Mouse (Mus musculus) heart, embryonic 16.5 days (tissue): ENCODE measurements around the gene She. TPM values are rescaled to one million over a fixed set of nuclear protein-coding genes. Genes with fewer than 3 reads are reported as not detected.

Source experiments
- ATAC-seq: fragments of 200-750 bp; cut with Nextera tagmentation; replicated peaks from 2 replicates; pipeline ENCODE4 v1.8.0; 2017; ENCODE audit warnings: moderate number of reproducible peaks; ENCODE audit not compliant: insufficient read depth, low FRiP score; ENCODE audit errors: extremely low read depth
- H3K27ac ChIP-seq: fragments of 300-500 bp; sonication (generic); 2 replicates; pipeline ENCODE4 v1.5.1; 2014; ENCODE audit warnings: mild to moderate bottlenecking, low read length, control low read depth, moderate library complexity
- H3K27me3 ChIP-seq: fragments of 300-500 bp; sonication (generic); 2 replicates; pipeline ENCODE4 v1.6.1; 2014; ENCODE audit warnings: low read length, mixed read lengths; ENCODE audit not compliant: control insufficient read depth, insufficient read depth
- H3K36me3 ChIP-seq: fragments of 300-500 bp; sonication (generic); 2 replicates; pipeline ENCODE4 v1.6.1; 2014; ENCODE audit not compliant: control insufficient read depth, insufficient read depth
- H3K4me1 ChIP-seq: fragments of 300-500 bp; sonication (generic); 2 replicates; pipeline ENCODE4 v1.6.1; 2014; ENCODE audit warnings: low read length, mixed read lengths; ENCODE audit not compliant: control insufficient read depth, insufficient read depth
- H3K4me2 ChIP-seq: fragments of 300-500 bp; sonication (generic); 2 replicates; pipeline ENCODE4 v1.6.1; 2014; ENCODE audit warnings: low read depth, mild to moderate bottlenecking, control low read depth, low read length
- H3K4me3 ChIP-seq: fragments of 300-500 bp; sonication (generic); 2 replicates; pipeline ENCODE4 v1.5.1; 2014; ENCODE audit warnings: mild to moderate bottlenecking, control low read depth, low read length
- H3K9ac ChIP-seq: fragments of 300-500 bp; sonication (generic); 2 replicates; pipeline ENCODE4 v1.6.1; 2014; ENCODE audit warnings: low read length, control low read depth
- H3K9me3 ChIP-seq: fragments of 300-500 bp; sonication (generic); replicated peaks from 2 replicates; pipeline ENCODE4 v1.6.1; 2016; ENCODE audit warnings: low read length; ENCODE audit not compliant: control insufficient read depth
- WGBS: fragments of 180-500 bp; shearing (Covaris S2); extraction: QIAGEN DNeasy Blood & Tissue Kit; methylation state at CpG from one replicate; pipeline ENCODE4 v1.1.7; 2014; 5-methylcytosine and 5-hydroxymethylcytosine counted together
- polyA plus RNA-seq: library from polyadenylated mRNA; unstranded; fragments of >200 nt; fragmentation: Nextera tagmentation; extraction: Ambion mirVana; gene quantifications from 2 replicates; pipeline ENCODE4 v1.2.1, GENCODE M21; 2015

The She gene
- polyA plus RNA-seq, 1 experiment from 2014 or later = 4.8 TPM

GRCm38 (mm10) chr3:89878456-89878855, 47.3 kb downstream of the She start:
- Histone ChIP-seq H3K4me1 (no peaks in the 10 kb centered on the region), H3K9me3 (no peaks in the 10 kb centered on the region), H3K4me3 (no peak overlapping the region), H3K27me3 (no peaks in the 10 kb centered on the region), H3K36me3 (no peaks in the 10 kb centered on the region), H3K27ac (no peak overlapping the region), H3K4me2 (no peak overlapping the region), H3K9ac (no peak overlapping the region)
- ATAC-seq = no peak
- 33% methylated on average over 3 of the region's 3 CpGs for WGBS

GRCm38 (mm10) chr3:89879326-89879725, 48.2 kb downstream of the She start:
- H3K36me3 ChIP-seq = no peaks in the 10 kb centered on the region
- H3K27me3 ChIP-seq = no peaks in the 10 kb centered on the region
- H3K9me3 ChIP-seq = no peaks in the 10 kb centered on the region
- no peak overlapping the region for H3K27ac ChIP-seq
- no peaks in the 10 kb centered on the region for H3K4me1 ChIP-seq
- WGBS = 59% methylated on average over 3 of the region's 3 CpGs
- H3K9ac ChIP-seq = no peak overlapping the region
- H3K4me2 ChIP-seq = no peak overlapping the region
- H3K4me3 ChIP-seq = no peak overlapping the region
- ATAC-seq = no peak

GRCm38 (mm10) chr3:89880036-89880851, 49.1 kb downstream of the She start:
- Histone ChIP-seq H3K4me2 (no peak overlapping the region), H3K27me3 (no peaks in the 10 kb centered on the region), H3K36me3 (no peaks in the 10 kb centered on the region), H3K4me1 (no peaks in the 10 kb centered on the region), H3K4me3 (no peak overlapping the region), H3K9ac (no peak overlapping the region), H3K9me3 (no peaks in the 10 kb centered on the region), H3K27ac (no peak overlapping the region)
- 56% methylated on average over 5 of the region's 5 CpGs for WGBS
- ATAC-seq = no peak

GRCm38 (mm10) chr3:89882556-89883181, 51.5 kb downstream of the She start:
- Histone ChIP-seq H3K36me3 (no peaks in the 10 kb centered on the region), H3K4me1 (no peaks in the 10 kb centered on the region; the same call in 1 of the 2 replicates), H3K27ac (no peak overlapping the region), H3K9me3 (no peaks in the 10 kb centered on the region), H3K4me2 (no peak overlapping the region), H3K4me3 (no peak overlapping the region), H3K27me3 (no peaks in the 10 kb centered on the region), H3K9ac (no peak overlapping the region)
- WGBS = 71% methylated on average over 8 of the region's 8 CpGs
- ATAC-seq = no peak

- Histone ChIP-seq H3K4me1 (no peaks in the 10 kb centered on the region; the same call in 1 of the 2 replicates), H3K9ac (no peak overlapping the region), H3K27me3 (no peaks in the 10 kb centered on the region), H3K4me2 (no peak overlapping the region), H3K27ac (no peak overlapping the region), H3K9me3 (no peaks in the 10 kb centered on the region), H3K36me3 (no peaks in the 10 kb centered on the region), H3K4me3 (no peak overlapping the region)
- 64% methylated on average over 4 of the region's 4 CpGs for WGBS
- no peak for ATAC-seq
Measured at GRCm38 (mm10) chr3:89883582-89884041, 52.4 kb downstream of the She start.

- no peaks in the 10 kb centered on the region; the same call in 1 of the 2 replicates for H3K4me1 ChIP-seq
- H3K36me3 ChIP-seq = no peaks in the 10 kb centered on the region
- H3K4me3 ChIP-seq = no peak overlapping the region
- H3K27ac ChIP-seq = no peak overlapping the region
- no peak overlapping the region for H3K9ac ChIP-seq
- WGBS = 91% methylated on average over 11 of the region's 11 CpGs
- no peaks in the 10 kb centered on the region for H3K9me3 ChIP-seq
- ATAC-seq = no peak
- H3K27me3 ChIP-seq = no peaks in the 10 kb centered on the region
- no peak overlapping the region for H3K4me2 ChIP-seq
Measured at GRCm38 (mm10) chr3:89885766-89886165, 54.6 kb downstream of the She start.

- no peak for ATAC-seq
- WGBS = 71% methylated on average over 7 of the region's 7 CpGs
Measured at GRCm38 (mm10) chr3:89887582-89888230, 56.5 kb downstream of the She start.

GRCm38 (mm10) chr3:89889841-89890430, 58.8 kb downstream of the She start:
- H3K27me3 ChIP-seq = no peaks in the 10 kb centered on the region
- WGBS = 69% methylated on average over 8 of the region's 8 CpGs
- H3K36me3 ChIP-seq = no peaks in the 10 kb centered on the region
- no peaks in the 10 kb centered on the region for H3K9me3 ChIP-seq
- H3K4me2 ChIP-seq = no peak overlapping the region
- no peak overlapping the region for H3K27ac ChIP-seq
- H3K4me1 ChIP-seq = no peaks in the 10 kb centered on the region; the same call in 1 of the 2 replicates
- H3K4me3 ChIP-seq = no peak overlapping the region
- H3K9ac ChIP-seq = no peak overlapping the region
- ATAC-seq = no peak

More at GRCm38 (mm10) chr3:89887582-89888230, 56.5 kb downstream of the She start:
- no peaks in the 10 kb centered on the region for H3K9me3 ChIP-seq
- no peak overlapping the region for H3K27ac ChIP-seq
- H3K4me1 ChIP-seq = no peaks in the 10 kb centered on the region; the same call in 1 of the 2 replicates
- H3K27me3 ChIP-seq = no peaks in the 10 kb centered on the region
- no peaks in the 10 kb centered on the region for H3K36me3 ChIP-seq
- H3K4me2 ChIP-seq = no peak overlapping the region
- H3K4me3 ChIP-seq = no peak overlapping the region
- H3K9ac ChIP-seq = no peak overlapping the region
